Mouse (Mus musculus) MEL (cell line): Measurements from ENCODE around the gene Tax1bp3. TPM values are rescaled to one million over a fixed set of nuclear protein-coding genes. Genes with fewer than 3 reads are reported as not detected.

ENCODE experiments used
- DNase-seq: peaks from one replicate; pipeline ENCODE4 v3.0.0; 2011; ENCODE audit warnings: low read depth, low spot score
- H3K27ac ChIP-seq: 2 replicates; pipeline ENCODE4 v1.5.1; 2012; ENCODE audit warnings: low read depth, mild to moderate bottlenecking, control low read depth, low read length, moderate library complexity; ENCODE audit not compliant: control insufficient read depth
- H3K27me3 ChIP-seq, 2 experiments: fragments of 150-350 bp in 1 of 2; sonication (generic) in 1 of 2; 2 replicates each; pipeline ENCODE4 v1.6.1; 2012; ENCODE audit warnings: low read length in 2 of 2, mild to moderate bottlenecking in 2 of 2, improper control_type of control experiment in 1 of 2, moderate library complexity in 1 of 2; ENCODE audit not compliant: insufficient read depth in 2 of 2, control insufficient read depth in 1 of 2
- H3K36me3 ChIP-seq, 2 experiments: 2 replicates each; pipeline ENCODE4 v1.6.1; 2012 to 2014; ENCODE audit warnings: low read length in 2 of 2, improper control_type of control experiment in 1 of 2, inconsistent platforms in 1 of 2, mild to moderate bottlenecking in 1 of 2; ENCODE audit not compliant: insufficient read depth in 2 of 2, control insufficient read depth in 1 of 2
- H3K4me1 ChIP-seq, 2 experiments: fragments of 150-350 bp in 1 of 2; sonication (generic) in 1 of 2; 2 replicates each; pipeline ENCODE4 v1.6.1; 2012; ENCODE audit warnings: low read length in 2 of 2, improper control_type of control experiment in 1 of 2, mild to moderate bottlenecking in 1 of 2; ENCODE audit not compliant: insufficient read depth in 2 of 2, control insufficient read depth in 1 of 2
- H3K4me3 ChIP-seq, 2 experiments: fragments of 150-350 bp in 1 of 2; sonication (generic) in 1 of 2; 2 replicates each; pipeline ENCODE4 v1.5.1; 2012; ENCODE audit warnings: low read depth in 2 of 2, low read length in 2 of 2, mild to moderate bottlenecking in 2 of 2, moderate library complexity in 2 of 2, control low read depth in 1 of 2, improper control_type of control experiment in 1 of 2; ENCODE audit not compliant: control insufficient read depth in 1 of 2, insufficient read depth in 1 of 2
- H3K79me2 ChIP-seq: 2 replicates; pipeline ENCODE4 v1.6.1; 2012; ENCODE audit warnings: mild to moderate bottlenecking, low read length, moderate library complexity; ENCODE audit not compliant: control insufficient read depth, poor library complexity, insufficient read depth
- H3K9ac ChIP-seq: 2 replicates; pipeline ENCODE4 v1.6.1; 2012; ENCODE audit warnings: low read depth, mild to moderate bottlenecking, control low read depth, low read length, moderate library complexity; ENCODE audit not compliant: control insufficient read depth, poor library complexity, severe bottlenecking
- H3K9me3 ChIP-seq: fragments of 150-350 bp; sonication (generic); replicated peaks from 2 replicates; pipeline ENCODE4 v1.6.1; 2012; ENCODE audit warnings: mild to moderate bottlenecking, low read length, improper control_type of control experiment, moderate library complexity; ENCODE audit not compliant: insufficient read depth
- BHLHE40 ChIP-seq: IDR thresholded peaks from 2 replicates; pipeline ENCODE4 v1.6.1; 2012; ENCODE audit warnings: low read depth, mild to moderate bottlenecking, inconsistent platforms, low read length, improper control_type of control experiment, borderline replicate concordance
- CHD1 ChIP-seq: IDR thresholded peaks from 2 replicates; pipeline ENCODE4 v1.6.1; 2012; ENCODE audit warnings: low read depth, mild to moderate bottlenecking, inconsistent platforms, low read length, improper control_type of control experiment
- CHD2 ChIP-seq: IDR thresholded peaks from 2 replicates; pipeline ENCODE4 v1.6.1; 2011; ENCODE audit warnings: low read length, improper control_type of control experiment
- E2F4 ChIP-seq: IDR thresholded peaks from 2 replicates; pipeline ENCODE4 v1.6.1; 2011; ENCODE audit warnings: low read depth, low read length, improper control_type of control experiment, borderline replicate concordance
- ELF1 ChIP-seq: IDR thresholded peaks from 2 replicates; pipeline ENCODE4 v1.6.1; 2014; ENCODE audit warnings: low read depth, mild to moderate bottlenecking, inconsistent platforms, low read length, improper control_type of control experiment, moderate library complexity
- EP300 ChIP-seq, 2 experiments: IDR thresholded peaks; 2 replicates each; pipeline ENCODE4 v1.6.1; 2011; ENCODE audit warnings: improper control_type of control experiment in 2 of 2, low read length in 2 of 2, low read depth in 1 of 2, mild to moderate bottlenecking in 1 of 2
- ETS1 ChIP-seq: IDR thresholded peaks from 2 replicates; pipeline ENCODE4 v1.6.1; 2012; ENCODE audit warnings: low read depth, mild to moderate bottlenecking, inconsistent platforms, low read length, improper control_type of control experiment, moderate library complexity
- GABPA ChIP-seq: IDR thresholded peaks from 2 replicates; pipeline ENCODE4 v1.6.1; 2012; ENCODE audit warnings: low read depth, mild to moderate bottlenecking, inconsistent platforms, low read length, improper control_type of control experiment, moderate library complexity
- GATA1 ChIP-seq: IDR thresholded peaks from 2 replicates; pipeline ENCODE4 v1.6.1; 2011; ENCODE audit warnings: low read depth, low read length, improper control_type of control experiment
- HCFC1 ChIP-seq: IDR thresholded peaks from 2 replicates; pipeline ENCODE4 v1.6.1; 2012; ENCODE audit warnings: low read depth, mild to moderate bottlenecking, inconsistent platforms, low read length, improper control_type of control experiment, moderate library complexity
- JUND ChIP-seq: IDR thresholded peaks from 2 replicates; pipeline ENCODE4 v1.6.1; 2011; ENCODE audit warnings: low read depth, mild to moderate bottlenecking, improper control_type of control experiment, low read length
- KAT2A ChIP-seq: conservative IDR thresholded peaks from 2 replicates; pipeline ENCODE4 v1.6.1; 2012; ENCODE audit warnings: low read depth, low read length, improper control_type of control experiment, inconsistent platforms
- MAFK ChIP-seq: IDR thresholded peaks from 2 replicates; pipeline ENCODE4 v1.6.1; 2011; ENCODE audit warnings: low read depth, mild to moderate bottlenecking, low read length, improper control_type of control experiment, borderline replicate concordance
- MAX ChIP-seq: IDR thresholded peaks from 2 replicates; pipeline ENCODE4 v1.6.1; 2011; ENCODE audit warnings: low read length, improper control_type of control experiment
- MEF2A ChIP-seq: IDR thresholded peaks from 2 replicates; pipeline ENCODE4 v1.6.1; 2014; ENCODE audit warnings: low read depth, mild to moderate bottlenecking, inconsistent platforms, low read length, improper control_type of control experiment; ENCODE audit not compliant: poor library complexity, insufficient replicate concordance, severe bottlenecking; ENCODE audit errors: extremely low read depth
- MYB ChIP-seq: IDR thresholded peaks from 2 replicates; pipeline ENCODE4 v1.6.1; 2011; ENCODE audit warnings: mild to moderate bottlenecking, low read depth, low read length, improper control_type of control experiment
- MYC ChIP-seq: IDR thresholded peaks from 2 replicates; pipeline ENCODE4 v1.6.1; 2011; ENCODE audit warnings: low read depth, mild to moderate bottlenecking, low read length, improper control_type of control experiment, moderate library complexity
- NELFE ChIP-seq: IDR thresholded peaks from 2 replicates; pipeline ENCODE4 v1.6.1; 2011; ENCODE audit warnings: low read depth, low read length, improper control_type of control experiment
- NRF1 ChIP-seq: IDR thresholded peaks from 2 replicates; pipeline ENCODE4 v1.6.1; 2014; ENCODE audit warnings: low read depth, mild to moderate bottlenecking, inconsistent platforms, low read length, improper control_type of control experiment, moderate library complexity; ENCODE audit not compliant: poor library complexity, insufficient read depth, severe bottlenecking
- POLR2A ChIP-seq, 2 experiments: IDR thresholded peaks; 2 replicates each; pipeline ENCODE4 v1.6.1; 2011 to 2012; ENCODE audit warnings: low read length in 2 of 2, mild to moderate bottlenecking in 2 of 2, control low read depth in 1 of 2, improper control_type of control experiment in 1 of 2, low read depth in 1 of 2, moderate library complexity in 1 of 2; ENCODE audit not compliant: control insufficient read depth in 1 of 2, insufficient read depth in 1 of 2, poor library complexity in 1 of 2
- POLR2AphosphoS2 ChIP-seq: IDR thresholded peaks from 2 replicates; pipeline ENCODE4 v1.6.1; 2011; ENCODE audit warnings: low read length, improper control_type of control experiment
- POLR2AphosphoS5 ChIP-seq: IDR thresholded peaks from 2 replicates; pipeline ENCODE4 v1.6.1; 2012; ENCODE audit warnings: low read depth, borderline replicate concordance, mild to moderate bottlenecking, inconsistent platforms, low read length, moderate library complexity, mixed read lengths
- RAD21 ChIP-seq: IDR thresholded peaks from 2 replicates; pipeline ENCODE4 v1.6.1; 2011; ENCODE audit warnings: mild to moderate bottlenecking, low read depth, low read length, improper control_type of control experiment
- RCOR1 ChIP-seq: IDR thresholded peaks from 2 replicates; pipeline ENCODE4 v1.6.1; 2012; ENCODE audit warnings: low read depth, mild to moderate bottlenecking, inconsistent platforms, low read length, improper control_type of control experiment
- SIN3A ChIP-seq: IDR thresholded peaks from 2 replicates; pipeline ENCODE4 v1.6.1; 2012; ENCODE audit warnings: low read length, improper control_type of control experiment, inconsistent platforms
- SMC3 ChIP-seq: IDR thresholded peaks from 2 replicates; pipeline ENCODE4 v1.6.1; 2011; ENCODE audit warnings: low read depth, low read length, improper control_type of control experiment
- TAL1 ChIP-seq: IDR thresholded peaks from 2 replicates; pipeline ENCODE4 v1.6.1; 2012; ENCODE audit warnings: mild to moderate bottlenecking, inconsistent platforms, low read length, moderate library complexity, mixed read lengths
- TBP ChIP-seq: IDR thresholded peaks from 2 replicates; pipeline ENCODE4 v1.8.0; 2011; ENCODE audit warnings: low read depth, low read length, improper control_type of control experiment
- TCF12 ChIP-seq: IDR thresholded peaks from 2 replicates; pipeline ENCODE4 v1.6.1; 2014; ENCODE audit warnings: low read depth, mild to moderate bottlenecking, inconsistent platforms, low read length, improper control_type of control experiment, moderate library complexity
- UBTF ChIP-seq: IDR thresholded peaks from 2 replicates; pipeline ENCODE4 v1.6.1; 2012; ENCODE audit warnings: low read depth, mild to moderate bottlenecking, inconsistent platforms, low read length, improper control_type of control experiment, moderate library complexity, borderline replicate concordance; ENCODE audit not compliant: insufficient read depth
- USF1 ChIP-seq: IDR thresholded peaks from 2 replicates; pipeline ENCODE4 v1.6.1; 2014; ENCODE audit warnings: low read depth, mild to moderate bottlenecking, inconsistent platforms, low read length, improper control_type of control experiment, moderate library complexity
- USF2 ChIP-seq, 2 experiments: IDR thresholded peaks; 2 replicates each; pipeline ENCODE4 v1.6.1; 2011 to 2012; ENCODE audit warnings: improper control_type of control experiment in 2 of 2, low read length in 2 of 2, borderline replicate concordance in 1 of 2, inconsistent platforms in 1 of 2, low read depth in 1 of 2, mild to moderate bottlenecking in 1 of 2; ENCODE audit not compliant: insufficient read depth in 1 of 2
- ZC3H11A ChIP-seq: IDR thresholded peaks from 2 replicates; pipeline ENCODE4 v1.6.1; 2012; ENCODE audit warnings: low read depth, mild to moderate bottlenecking, inconsistent platforms, low read length, improper control_type of control experiment
- ZKSCAN1 ChIP-seq: IDR thresholded peaks from 2 replicates; pipeline ENCODE4 v1.6.1; 2012; ENCODE audit warnings: low read depth, mild to moderate bottlenecking, inconsistent platforms, low read length, improper control_type of control experiment, moderate library complexity
- ZMIZ1 ChIP-seq: IDR thresholded peaks from 2 replicates; pipeline ENCODE4 v1.6.1; 2012; ENCODE audit warnings: low read depth, mild to moderate bottlenecking, inconsistent platforms, low read length, improper control_type of control experiment, moderate library complexity
- ZNF384 ChIP-seq: IDR thresholded peaks from 2 replicates; pipeline ENCODE4 v1.6.1; 2012; ENCODE audit warnings: low read depth, mild to moderate bottlenecking, inconsistent platforms, low read length, improper control_type of control experiment
- polyA plus RNA-seq, 2 experiments: library from polyadenylated mRNA; stranded (reverse) in 1 of 2; unstranded in 1 of 2; fragments of >175 nt in 1 of 2; fragments of >200 nt in 1 of 2; gene quantifications; 2 replicates each; pipeline versions ENCODE4 v1.2.1 to v1.2.4; 2012; ENCODE audit warnings: low replicate concordance in 2 of 2, low read depth in 1 of 2; ENCODE audit not compliant: insufficient read length in 2 of 2, insufficient read depth in 1 of 2, missing spikeins in 1 of 2
- total RNA-seq: library from RNA; depleted of rRNA; stranded (reverse); fragments of 300-350 nt; gene quantifications from 2 replicates; pipeline ENCODE4 v1.2.3, GENCODE M21; 2012

The Tax1bp3 gene
- total and polyA plus RNA-seq, 3 experiments, result 13.1 to 30.9 TPM; not detected in 1

- Histone ChIP-seq H3K4me1 (0 out of 4 replicates have a peak, but pooled peaks cover 0 to 2% of the 10 kb centered on the region in 2 experiments), H3K4me3 (peak within 1 kb of the TSS; percentile 66 to 86), H3K27ac (peak within 1 kb of the TSS; percentile 8; the same call in 1 of the 2 replicates), H3K9me3 (no peaks in the 10 kb centered on the region), H3K79me2 (no peaks in the 10 kb centered on the region; the same call in 1 of the 2 replicates), H3K36me3 (peaks cover 0 to 3% of the 10 kb centered on the region in 2 experiments; a peak in 1 of 4 replicates), H3K27me3 (no peaks in the 10 kb centered on the region), H3K9ac (peak within 1 kb of the TSS; percentile 68)
- peak; percentile 99 for DNase-seq
- TF ChIP-seq ETS1 (no peak), GABPA (no peak), POLR2AphosphoS2 (no peak), TCF12 (0 out of 2 replicates have a peak, but pooled peaks have one; percentile 21), USF2 (IDR thresholded peaks at IDR 0.05; ENCODE audit: borderline replicate concordance in 1 of 2, insufficient read depth in 1 of 2, low read depth in 1 of 2, low read length in 2 of 2) (no peak), EP300 (IDR thresholded peaks at IDR 0.05; ENCODE audit: low read depth in 1 of 2, low read length in 2 of 2) (no peak), SMC3 (no peak), NELFE (no peak; the same call in 1 of the 2 replicates), KAT2A (no peak), MYC (0 out of 2 replicates have a peak, but pooled peaks have one; percentile 20), POLR2A (IDR thresholded peaks at IDR 0.05; ENCODE audit: control insufficient read depth in 1 of 2, insufficient read depth in 1 of 2, low read depth in 1 of 2, low read length in 2 of 2, poor library complexity in 1 of 2) (peak; percentile 46 to 74; a peak in 3 of 4 replicates), RCOR1 (no peak), CHD2 (no peak; the same call in none of the 2 replicates), USF1 (no peak), TAL1 (no peak), MAX (peak; percentile 28; the same call in 1 of the 2 replicates), UBTF (no peak), HCFC1 (peak; percentile 29), TBP (no peak), RAD21 (no peak), ZC3H11A (no peak), JUND (no peak), CHD1 (no peak), MEF2A (no peak), ELF1 (0 out of 2 replicates have a peak, but pooled peaks have one; percentile 26), ZKSCAN1 (no peak), SIN3A (peak; percentile 20; the same call in 1 of the 2 replicates), ZMIZ1 (peak; percentile 63), POLR2AphosphoS5 (no peak), MAFK (no peak), E2F4 (no peak), GATA1 (no peak), BHLHE40 (no peak), ZNF384 (no peak), NRF1 (0 out of 2 replicates have a peak, but pooled peaks have one; percentile 14), MYB (no peak)
Measured at GRCm38 (mm10) chr11:73199230-73199712, 22.4 kb downstream of the Tax1bp3 start, which contains the start of gene Shpk. TSS of gene Shpk (plus strand) at chr11:73199460.
